Mouse (Mus musculus): Measurements from ENCODE around the gene Brd2.

The Brd2 gene

GRCm38 (mm10) chr17:34138655-34139054 is 16.2 kb upstream of the Brd2 start:
- CTCF ChIA-PET, result interaction anchor here (0.5 to 1.5 kb wide), 21 partner anchors 9 to 1030 kb away, joined by 3 to 10 read pairs (median 4); no protein-coding TSS in a partner anchor

DNA sequence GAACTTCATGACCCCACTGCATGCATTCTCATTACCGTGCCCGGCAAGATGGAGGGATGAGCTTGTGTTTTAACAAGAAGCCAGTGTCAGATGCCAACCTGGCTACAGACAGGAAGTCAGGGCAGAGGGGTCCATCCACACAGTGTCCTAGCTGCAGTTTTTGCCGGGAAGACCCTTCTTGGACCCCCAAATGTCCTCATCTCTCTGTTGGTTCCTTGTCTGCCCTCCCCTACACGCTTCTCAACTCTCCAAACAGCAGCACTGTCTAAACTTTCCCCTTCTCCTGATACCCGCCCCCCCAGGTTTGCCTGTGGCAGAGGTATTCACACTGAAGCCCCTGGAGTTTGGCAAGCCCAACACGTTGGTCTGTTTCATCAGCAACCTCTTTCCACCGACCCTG is 15.2 kb upstream of the Brd2 start:
- CTCF ChIA-PET, result interaction anchor here (0.8 to 1.6 kb wide), 7 partner anchors 9 to 60 kb away, joined by 3 to 5 read pairs (median 3); no protein-coding TSS in a partner anchor
- POLR2A ChIA-PET, result interaction anchor here in 3 of 4 experiments (0.7 to 7.9 kb wide), 6 partner anchors 18 to 182 kb away, joined by 3 to 178 read pairs (median 6); partner anchors contain the start of genes H2-DMa (in 3 of the 3), Rps18 (in 1 of the 3) and Vps52 (in 1 of the 3)

More at GRCm38 (mm10) chr17:34138655-34139054, 16.2 kb upstream of the Brd2 start:
- POLR2A ChIA-PET, result interaction anchor here in 3 of 4 experiments (0.5 to 7.9 kb wide), 23 partner anchors 9 to 767 kb away, joined by 3 to 178 read pairs (median 3); partner anchors contain the start of genes H2-DMa (in 3 of the 3), Agpat1 (in 1 of the 3), Rxrb (in 1 of the 3) and Slc39a7 (in 1 of the 3)

GRCm38 (mm10) chr17:34135297-34136224 is 13.1 kb upstream of the Brd2 start:
- ChIA-PET CTCF (interaction anchor here (0.5 to 3.4 kb wide), 113 partner anchors 8 to 1357 kb away, joined by 3 to 74 read pairs (median 4); partner anchors contain the start of genes H2-DMa (in 2 of the 4), Psmb9 (in 2 of the 4), Tap1 (in 2 of the 4) and Col11a2 (in 1 of the 4)), POLR2A (interaction anchor here (0.6 to 7.9 kb wide), 45 partner anchors 9 to 817 kb away, joined by 3 to 178 read pairs (median 5); partner anchors contain the start of genes H2-DMa (in 4 of the 4), Rps18 (in 3 of the 4), Rxrb (in 3 of the 4) and Slc39a7 (in 3 of the 4))

DNA sequence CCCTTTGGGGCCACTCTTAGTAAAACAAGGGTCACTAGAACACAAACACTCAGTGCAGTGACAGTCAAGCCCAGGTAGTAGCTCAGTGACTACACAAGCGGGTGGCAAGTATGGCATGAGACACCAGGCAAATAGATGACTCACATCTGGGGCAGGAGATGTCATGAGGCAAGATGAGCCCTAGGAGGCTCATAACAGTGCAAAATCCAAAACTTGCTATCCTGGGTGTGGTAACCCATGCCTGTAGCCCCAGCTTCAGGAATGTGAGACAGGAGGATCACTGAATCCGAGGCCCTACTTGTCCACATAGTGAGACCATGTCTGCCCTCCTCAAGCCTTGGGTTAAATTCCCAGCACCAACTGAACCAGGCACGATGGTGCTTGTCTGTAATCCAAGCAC is 12.0 kb upstream of the Brd2 start:
- CTCF ChIA-PET, result interaction anchor here (0.7 to 3.4 kb wide), 25 partner anchors 9 to 485 kb away, joined by 3 to 74 read pairs (median 7); partner anchors contain the start of gene H2-DMa (in 1 of the 4)

GRCm38 (mm10) chr17:34133289-34133688 is 10.9 kb upstream of the Brd2 start:
- CTCF ChIA-PET, result interaction anchor here (0.6 to 3.4 kb wide), 14 partner anchors 10 to 264 kb away, joined by 3 to 74 read pairs (median 4); partner anchors contain the start of gene H2-DMb2 (in 1 of the 4)
- POLR2A ChIA-PET, result interaction anchor here (0.6 to 7.9 kb wide), 8 partner anchors 8 to 63 kb away, joined by 3 to 178 read pairs (median 11); partner anchors contain the start of genes H2-DMa (in 4 of the 4) and Brd2 (in 1 of the 4)

More for the DNA sequence above, 12.0 kb upstream of the Brd2 start:
- POLR2A ChIA-PET, result interaction anchor here in 3 of 4 experiments (0.8 to 7.9 kb wide), 12 partner anchors 10 to 103 kb away, joined by 3 to 178 read pairs (median 10); partner anchors contain the start of genes H2-DMa (in 3 of the 3), Rxrb (in 1 of the 3) and Slc39a7 (in 1 of the 3)

GRCm38 (mm10) chr17:34131911-34132310 is 9.5 kb upstream of the Brd2 start:
- POLR2A ChIA-PET, result interaction anchor here (0.8 to 10.2 kb wide), 5 partner anchors 10 to 19 kb away, joined by 3 to 230 read pairs (median 8); partner anchors contain the start of gene H2-DMa (in 4 of the 4)
- CTCF ChIA-PET, result interaction anchor here in 2 of 4 experiments (0.7 to 1.3 kb wide), 2 partner anchors 30 kb away, joined by 3 to 4 read pairs; no protein-coding TSS in a partner anchor

DNA sequence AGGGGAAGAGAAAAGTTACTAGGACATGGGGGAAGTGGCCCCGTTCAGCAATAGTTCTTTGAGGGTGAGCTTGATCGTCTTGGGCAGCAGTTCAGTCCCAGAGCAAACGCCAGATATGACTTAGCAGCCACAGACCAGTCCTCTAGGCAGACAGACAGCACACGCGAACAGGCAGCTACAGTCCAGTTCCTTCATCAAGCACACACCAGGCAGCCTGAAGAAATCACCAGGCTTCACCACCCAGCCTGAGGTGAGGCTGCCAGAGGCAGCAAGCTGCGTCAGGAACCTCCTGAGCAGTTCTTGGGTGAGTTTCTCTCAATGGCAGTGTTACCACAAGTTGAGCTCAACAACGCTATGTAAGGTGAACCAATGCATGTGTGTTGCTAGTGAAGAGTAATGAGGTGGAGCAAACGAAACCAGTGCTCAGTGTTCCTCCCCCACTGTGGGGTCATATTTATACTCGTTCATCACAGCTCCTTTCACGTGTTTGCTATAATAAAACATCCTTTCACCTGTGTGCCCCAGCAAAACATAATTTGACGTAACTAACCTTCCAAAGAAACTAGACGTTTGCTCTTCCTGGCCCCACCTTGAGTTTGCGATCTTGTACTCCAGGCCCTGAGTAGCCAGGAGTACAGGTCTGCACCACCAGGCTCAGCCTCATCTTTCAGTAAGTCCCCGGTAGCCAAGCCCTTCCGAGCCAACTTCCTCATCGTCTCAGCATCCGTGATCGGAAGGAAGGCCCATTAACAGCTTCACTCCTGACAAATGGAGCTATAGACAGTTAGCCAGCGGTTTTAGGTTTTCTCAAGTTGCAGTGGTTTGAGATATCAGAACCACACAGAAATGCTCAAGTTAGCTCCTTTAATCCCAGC is 7.9 kb upstream of the Brd2 start:
- CTCF ChIA-PET, result interaction anchor here in 2 of 4 experiments (0.6 to 2.0 kb wide), 8 partner anchors 9 to 236 kb away, joined by 3 to 10 read pairs (median 3); no protein-coding TSS in a partner anchor

GRCm38 (mm10) chr17:34128944-34129791 is 6.7 kb upstream of the Brd2 start:
- POLR2A ChIA-PET, result interaction anchor here (0.5 to 10.2 kb wide), 19 partner anchors 10 to 178 kb away, joined by 3 to 230 read pairs (median 4); partner anchors contain the start of genes H2-DMa (in 3 of the 4), B3galt4 (in 1 of the 4), Rxrb (in 1 of the 4) and Slc39a7 (in 1 of the 4)

More for the DNA sequence above, 7.9 kb upstream of the Brd2 start:
- POLR2A ChIA-PET, result interaction anchor here in 3 of 4 experiments (0.6 to 10.2 kb wide), 13 partner anchors 9 to 64 kb away, joined by 3 to 230 read pairs (median 4); partner anchors contain the start of gene H2-DMa (in 3 of the 3)

GRCm38 (mm10) chr17:34128264-34128937 is 6.0 kb upstream of the Brd2 start:
- POLR2A ChIA-PET, result interaction anchor here (0.6 to 10.2 kb wide), 19 partner anchors 9 to 475 kb away, joined by 3 to 230 read pairs (median 4); partner anchors contain the start of genes H2-DMa (in 4 of the 4), B3galt4 (in 1 of the 4), Rnf5 (in 1 of the 4) and Rxrb (in 1 of the 4)
- CTCF ChIA-PET, result interaction anchor here (0.6 to 1.5 kb wide), 16 partner anchors 9 to 490 kb away, joined by 3 to 7 read pairs (median 3); partner anchors contain the start of genes H2-Oa (in 1 of the 4), Rxrb (in 1 of the 4) and Slc39a7 (in 1 of the 4)

More at GRCm38 (mm10) chr17:34128944-34129791, 6.7 kb upstream of the Brd2 start:
- CTCF ChIA-PET, result interaction anchor here in 3 of 4 experiments (0.6 to 2.0 kb wide), 14 partner anchors 8 to 666 kb away, joined by 3 to 10 read pairs (median 4); no protein-coding TSS in a partner anchor

- CTCF ChIA-PET, result interaction anchor here (0.6 to 1.5 kb wide), 12 partner anchors 10 to 491 kb away, joined by 3 to 7 read pairs (median 3); partner anchors contain the start of genes H2-Oa (in 1 of the 4), Rxrb (in 1 of the 4) and Slc39a7 (in 1 of the 4)
- POLR2A ChIA-PET, result interaction anchor here (0.6 to 10.2 kb wide), 14 partner anchors 8 to 476 kb away, joined by 3 to 230 read pairs (median 5); partner anchors contain the start of genes H2-DMa (in 4 of the 4), B3galt4 (in 1 of the 4), Rnf5 (in 1 of the 4) and Rxrb (in 1 of the 4)
Observed at GRCm38 (mm10) chr17:34127475-34127874, 5.0 kb upstream of the Brd2 start.

DNA sequence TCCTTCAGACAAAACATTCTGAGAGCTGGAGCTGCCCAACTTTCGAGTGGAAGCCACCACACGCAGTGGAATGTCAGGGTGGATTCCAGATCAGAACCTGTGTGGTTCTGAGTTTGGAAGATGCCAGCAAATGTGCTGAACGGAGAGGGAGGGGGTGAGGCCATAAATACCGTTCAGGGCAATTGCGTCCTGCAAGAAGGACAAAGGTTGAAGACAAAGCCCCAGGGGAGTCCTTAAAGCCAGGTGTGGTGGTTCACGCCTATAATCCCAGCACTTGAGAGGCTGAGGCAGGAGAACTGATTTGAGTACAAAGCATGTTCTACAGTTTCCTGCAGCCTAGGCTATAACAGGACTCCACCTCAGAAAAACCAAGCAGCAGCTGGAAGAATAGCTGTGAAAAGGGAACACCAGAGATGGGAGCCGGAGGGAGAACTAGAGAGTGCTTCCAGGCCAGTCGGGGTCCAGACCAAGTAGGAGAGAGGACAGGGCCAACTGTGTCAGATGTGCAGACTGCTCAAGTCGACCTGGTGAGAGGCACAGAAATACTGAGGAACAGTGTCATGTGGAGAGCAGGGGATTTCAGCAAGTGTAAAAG is 4.5 kb upstream of the Brd2 start:
- CTCF ChIA-PET, result interaction anchor here in 1 of 4 experiments (0.9 to 1.0 kb wide), 2 partner anchors 44 to 261 kb away, joined by 3 read pairs; no protein-coding TSS in a partner anchor
- POLR2A ChIA-PET, result interaction anchor here in 3 of 4 experiments (1.2 to 10.2 kb wide), 6 partner anchors 8 to 33 kb away, joined by 3 to 230 read pairs (median 18); partner anchors contain the start of gene H2-DMa (in 3 of the 3)

GRCm38 (mm10) chr17:34124649-34125048 is 2.2 kb upstream of the Brd2 start:
- POLR2A ChIA-PET, result interaction anchor here (0.7 to 10.2 kb wide), 14 partner anchors 9 to 1037 kb away, joined by 3 to 230 read pairs (median 4); partner anchors contain the start of genes H2-DMa (in 2 of the 4), B3galt4 (in 1 of the 4), Rxrb (in 1 of the 4) and Slc39a7 (in 1 of the 4)

GRCm38 (mm10) chr17:34123518-34123917 is 1.1 kb upstream of the Brd2 start:
- CTCF ChIA-PET, result interaction anchor here in 3 of 4 experiments (1.2 to 1.6 kb wide), 4 partner anchors 12 to 22 kb away, joined by 3 to 7 read pairs (median 4); no protein-coding TSS in a partner anchor
- POLR2A ChIA-PET, result interaction anchor here in 3 of 4 experiments (0.9 to 10.2 kb wide), 10 partner anchors 9 to 829 kb away, joined by 3 to 230 read pairs (median 5); partner anchors contain the start of genes H2-DMa (in 2 of the 3), Rps18 (in 1 of the 3), Rxrb (in 1 of the 3) and Slc39a7 (in 1 of the 3)

More at GRCm38 (mm10) chr17:34124649-34125048, 2.2 kb upstream of the Brd2 start:
- CTCF ChIA-PET, result interaction anchor here (0.6 to 2.2 kb wide), 11 partner anchors 10 to 1764 kb away, joined by 3 to 17 read pairs (median 5); partner anchors contain the start of genes Agpat1 (in 1 of the 4) and Daxx (in 1 of the 4)
